Mouse (Mus musculus) CD8-positive naive resting alpha-beta T cell, adult 2 months (primary cell): Measurements from ENCODE around the gene Gm10974.

Experiments used
- DNase-seq, 2 experiments: peaks; one replicate each; pipeline ENCODE4 v3.0.0; 2022; ENCODE audit warnings: low read depth in 2 of 2, low spot score in 2 of 2

Gene Gm10974

GRCm38 (mm10) chr7:66365904-66366303 is at the start of gene Gm10974:
TSS of gene Gm10974 (plus strand) at chr7:66365905.
- no peak for DNase-seq

DNA sequence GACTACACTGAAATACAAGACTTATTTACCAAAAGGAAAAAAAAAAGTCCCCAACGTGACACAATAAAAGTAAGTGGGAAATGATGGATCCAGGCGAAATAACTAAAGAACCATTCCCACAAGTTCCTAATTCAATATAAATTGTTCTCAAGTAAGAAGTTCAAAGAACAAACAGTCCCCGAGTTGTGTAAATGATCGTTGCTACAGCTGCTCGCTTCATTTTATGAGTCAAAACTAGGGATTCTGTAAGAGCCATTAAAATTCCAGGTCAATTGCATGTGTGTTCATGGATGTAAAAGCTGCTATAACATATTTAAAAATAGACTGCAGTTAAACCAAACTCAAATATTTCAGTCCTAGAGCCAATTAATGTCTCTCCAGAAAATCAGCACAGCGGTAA is 47.6 kb upstream of the Gm10974 start:
- no peak for DNase-seq

GRCm38 (mm10) chr7:66320996-66321395 is 44.7 kb upstream of the Gm10974 start:
- DNase-seq: no peak

DNA sequence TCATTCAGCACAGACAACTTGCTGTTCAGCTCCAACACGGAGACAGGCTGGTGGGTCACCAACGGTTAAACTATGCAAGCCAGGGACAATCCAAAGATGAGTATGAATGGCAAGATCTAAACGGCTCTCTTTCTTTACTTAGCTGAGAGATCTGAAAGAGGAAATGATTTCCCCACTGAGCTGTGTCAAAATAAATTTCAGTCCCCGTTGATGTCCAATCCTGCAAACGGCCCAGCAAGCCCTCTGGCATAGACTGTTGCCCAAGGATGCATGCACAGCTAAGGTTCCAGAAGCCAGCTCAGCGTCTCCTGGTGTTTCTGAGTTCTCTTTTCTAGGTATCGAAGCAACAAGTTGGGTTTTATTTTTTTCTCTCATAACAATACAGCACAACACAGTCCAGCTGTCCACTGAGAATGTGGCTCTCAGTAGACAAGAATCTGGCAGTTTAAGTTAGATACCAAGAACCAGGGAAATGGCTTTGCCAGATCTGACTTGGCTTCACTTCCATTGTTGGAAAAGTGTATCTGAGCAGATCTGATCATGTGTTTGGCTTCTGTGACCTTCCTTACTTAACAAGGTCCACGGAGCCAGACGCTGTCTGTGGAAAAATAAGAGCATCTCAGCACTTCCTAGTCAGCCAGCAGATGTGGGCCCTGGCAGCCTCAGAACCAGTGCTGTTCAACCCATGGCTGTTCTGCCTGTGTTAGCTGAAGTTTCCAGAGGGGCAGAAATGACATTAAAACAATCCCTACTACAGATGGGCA is 42.3 kb upstream of the Gm10974 start:
- no peak for DNase-seq

- DNase-seq: no peak
Observed at GRCm38 (mm10) chr7:66325419-66326053, 40.2 kb upstream of the Gm10974 start.

- no peak for DNase-seq
Observed at GRCm38 (mm10) chr7:66327516-66327915, 38.2 kb upstream of the Gm10974 start.

DNA sequence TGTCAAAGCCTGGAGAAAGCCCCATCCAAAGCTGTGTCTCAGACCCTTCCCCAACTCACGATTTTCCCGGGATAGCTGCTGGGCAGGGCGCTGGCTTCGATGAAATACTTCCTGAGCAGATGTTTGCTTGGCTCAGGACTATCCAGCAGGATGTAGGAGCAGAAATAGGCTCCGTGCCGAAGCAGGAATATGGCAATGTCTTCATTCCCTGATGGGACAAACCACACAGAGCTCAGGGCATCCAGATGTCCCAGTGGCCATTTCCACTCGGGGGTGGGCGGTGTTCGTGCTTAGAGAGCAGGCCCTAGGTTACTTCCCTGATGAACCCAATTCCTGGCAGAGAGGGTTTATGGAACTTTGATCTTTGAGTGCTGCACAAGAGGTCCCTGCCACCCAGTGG is 35.1 kb upstream of the Gm10974 start:
- DNase-seq: no peak

DNA sequence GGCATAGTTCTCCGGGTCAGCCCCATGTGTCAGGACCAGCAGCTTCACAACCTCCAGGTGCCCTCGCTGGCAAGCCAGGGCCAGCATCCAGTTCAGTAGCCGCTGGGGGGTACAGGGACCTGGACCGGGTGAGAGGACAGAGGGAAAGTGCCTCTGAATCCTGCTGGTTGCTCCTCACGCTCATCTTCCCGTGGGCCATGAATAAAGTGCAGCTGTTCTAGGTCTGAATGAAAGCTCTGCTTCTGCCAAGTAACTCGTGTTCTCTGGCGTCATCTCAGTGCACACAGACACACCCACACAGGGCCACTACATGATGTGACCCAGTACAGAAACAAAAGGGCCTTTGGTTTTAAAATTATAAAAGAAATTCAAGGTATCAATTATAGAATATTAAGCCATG is 33.4 kb upstream of the Gm10974 start:
- no peak for DNase-seq

- DNase-seq: no peak
Observed at GRCm38 (mm10) chr7:66333906-66334500, 31.7 kb upstream of the Gm10974 start.

- no peak for DNase-seq
Observed at GRCm38 (mm10) chr7:66336955-66337354, 28.8 kb upstream of the Gm10974 start.

GRCm38 (mm10) chr7:66339625-66340024 is 26.1 kb upstream of the Gm10974 start:
- DNase-seq: no peak

DNA sequence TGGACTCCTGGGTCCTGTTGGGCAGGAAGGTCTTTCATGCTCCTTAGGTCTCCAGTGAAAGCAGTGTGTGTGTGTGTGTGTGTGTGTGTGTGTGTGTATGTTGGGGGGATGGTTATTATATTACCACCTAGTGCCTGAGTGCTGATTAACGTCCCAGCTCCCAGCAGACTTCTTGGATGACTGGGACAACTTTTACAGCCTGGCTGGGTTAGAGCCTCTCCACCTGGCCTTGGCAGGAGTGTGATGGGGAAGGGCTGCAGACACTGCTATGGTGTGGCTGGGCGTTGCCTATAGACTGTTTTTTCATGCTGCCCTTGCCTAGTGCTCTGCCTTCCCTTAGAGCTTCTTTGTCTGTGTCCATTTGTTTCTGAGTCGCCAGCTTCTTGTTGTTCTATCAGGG is 25.7 kb upstream of the Gm10974 start:
- DNase-seq: no peak

GRCm38 (mm10) chr7:66342323-66342722 is 23.4 kb upstream of the Gm10974 start:
- DNase-seq: no peak

GRCm38 (mm10) chr7:66342831-66343230 is 22.9 kb upstream of the Gm10974 start:
- no peak for DNase-seq

GRCm38 (mm10) chr7:66343307-66343706 is 22.4 kb upstream of the Gm10974 start:
- no peak for DNase-seq

DNA sequence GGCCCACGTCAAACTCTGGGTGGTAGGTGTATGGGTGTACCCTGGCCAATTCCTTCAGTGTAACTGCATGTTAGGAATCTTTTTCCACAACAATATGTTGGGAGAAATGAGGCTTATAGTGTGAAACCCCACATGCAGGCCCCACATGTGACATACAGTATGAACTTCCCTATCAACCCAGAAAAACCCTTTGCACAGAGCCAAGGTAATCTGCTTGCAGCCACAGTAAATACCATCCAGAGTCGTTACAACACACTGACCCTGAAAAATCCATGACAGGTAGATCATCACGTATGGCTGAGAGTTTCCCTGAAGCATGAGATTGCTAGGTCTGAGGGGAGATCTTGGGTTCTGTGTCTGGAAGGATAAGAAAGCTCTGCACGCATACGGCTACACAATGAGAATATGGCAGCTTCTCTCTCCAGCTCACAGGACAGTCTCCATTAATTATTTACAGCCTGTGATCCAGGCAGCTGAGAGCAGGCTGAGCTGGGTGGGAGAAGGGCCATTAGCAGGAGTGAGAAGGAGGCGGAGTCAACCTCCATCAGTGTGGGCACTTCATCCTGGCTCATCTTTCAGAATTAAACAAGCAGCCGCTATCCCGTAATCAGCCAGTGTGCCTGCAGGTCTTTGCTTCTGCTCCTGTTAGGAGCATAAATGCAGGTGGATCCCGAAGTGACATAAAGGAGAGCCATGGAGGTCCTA is 18.6 kb upstream of the Gm10974 start:
- DNase-seq: no peak

DNA sequence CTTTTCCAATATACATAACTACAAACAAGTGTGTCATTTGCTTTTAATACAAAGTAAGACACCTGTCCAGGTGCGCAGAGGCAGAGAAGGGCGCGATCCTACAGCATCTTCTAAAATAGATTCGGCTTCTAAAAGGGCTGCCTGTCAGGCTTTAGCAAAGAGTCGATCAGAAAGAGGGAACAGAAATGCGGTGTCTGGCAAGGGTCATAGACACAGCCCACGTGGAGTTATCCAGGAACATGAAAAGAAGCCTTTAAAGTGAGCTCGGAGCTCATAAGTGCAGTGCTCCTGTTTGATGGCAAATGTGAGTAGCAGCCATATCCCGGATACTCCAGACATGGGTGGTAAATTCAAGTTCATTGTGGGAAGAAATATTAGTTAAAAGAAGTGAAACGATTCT is 17.1 kb upstream of the Gm10974 start:
- DNase-seq: no peak

- no peak for DNase-seq
Observed at GRCm38 (mm10) chr7:66349670-66350069, 16.0 kb upstream of the Gm10974 start.

GRCm38 (mm10) chr7:66351074-66351473 is 14.6 kb upstream of the Gm10974 start:
- DNase-seq: no peak

- DNase-seq: no peak
Observed at GRCm38 (mm10) chr7:66354911-66355310, 10.8 kb upstream of the Gm10974 start.

GRCm38 (mm10) chr7:66355791-66356522 is 9.7 kb upstream of the Gm10974 start:
- no peak for DNase-seq
